Mouse (Mus musculus) cerebellum, adult 9-10 months (tissue): Measurements from ENCODE around the gene Mon1b.

Experiments
- DNase-seq: peaks from one replicate; pipeline ENCODE4 v3.0.0; 2022

Mon1b gene

GRCm38 (mm10) chr8:113674611-113675010 lies 39.2 kb downstream of the Mon1b start:
- no peak for DNase-seq

GRCm38 (mm10) chr8:113675281-113675680 lies 39.9 kb downstream of the Mon1b start:
- DNase-seq, result no peak

GRCm38 (mm10) chr8:113676811-113677210 lies 41.4 kb downstream of the Mon1b start:
- DNase-seq, result no peak

- no peak for DNase-seq
Measured at GRCm38 (mm10) chr8:113679361-113679760, 44.0 kb downstream of the Mon1b start.

- DNase-seq, result peak; percentile 16
Measured at GRCm38 (mm10) chr8:113687889-113688542, 52.6 kb downstream of the Mon1b start.

- DNase-seq, result no peak
Measured at GRCm38 (mm10) chr8:113688543-113688915, 53.1 kb downstream of the Mon1b start.

- DNase-seq, result peak; percentile 24
Measured at GRCm38 (mm10) chr8:113691622-113692343, 56.4 kb downstream of the Mon1b start.
